Mouse (Mus musculus) spleen, adult 2 months (tissue): ENCODE results near the gene Plk1.

Experiments
- CTCF ChIP-seq: fragments of 200-500 bp; IDR thresholded peaks from 2 replicates; pipeline ENCODE4 v1.5.1; 2011; ENCODE audit warnings: mild to moderate bottlenecking, inconsistent platforms; ENCODE audit not compliant: insufficient read depth, insufficient read length, insufficient replicate concordance; ENCODE audit errors: extremely low read depth
- POLR2A ChIP-seq: fragments of 200-500 bp; IDR thresholded peaks from 2 replicates; pipeline ENCODE4 v1.6.1; 2011; ENCODE audit warnings: low read depth, low read length, inconsistent platforms

DNA sequence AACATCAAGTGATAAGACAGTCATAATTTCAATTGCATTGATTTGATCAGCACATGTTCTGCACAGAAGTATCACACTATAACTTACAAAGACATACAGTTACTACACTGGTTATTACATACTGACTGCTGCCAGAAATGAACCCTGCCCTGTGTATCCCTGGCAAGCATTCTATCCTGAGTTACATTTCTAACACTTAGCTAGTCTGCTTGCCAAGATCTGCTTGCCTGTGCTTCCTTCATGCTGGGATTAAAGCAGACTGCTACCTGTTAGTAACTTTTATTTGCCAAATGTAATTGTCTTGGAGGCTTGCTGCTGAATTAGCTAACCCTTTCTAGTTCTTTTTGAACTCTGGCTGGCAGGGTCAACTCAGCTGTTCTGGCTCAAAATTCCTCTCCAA, 18.2 kb upstream of the Plk1 start:
- no peak for TF ChIP-seq CTCF
- no peak for TF ChIP-seq POLR2A
